Mouse (Mus musculus) cerebellum, postnatal 36 days (tissue): ENCODE measurements around the gene Vps13c.
A peak's percentile ranks its signal among the peaks of the same experiment; 100 is the strongest.

Source experiments
- DNase-seq, 2 experiments: peaks; one replicate each; pipeline ENCODE4 v3.0.0; 2021 to 2022; ENCODE audit warnings: mixed read lengths in 2 of 2

Vps13c gene

GRCm38 (mm10) chr9:67883349-67883984, 43.3 kb downstream of the Vps13c start:
- DNase-seq: no peak

- DNase-seq: no peak
These were observed 43.9 kb downstream of the Vps13c start for GRCm38 (mm10) chr9:67884095-67884494.

GRCm38 (mm10) chr9:67886981-67887720, 47.0 kb downstream of the Vps13c start:
- DNase-seq: no peak

GRCm38 (mm10) chr9:67893474-67893873, 53.3 kb downstream of the Vps13c start:
- DNase-seq: no peak

- DNase-seq: no peak
These were observed 56.6 kb downstream of the Vps13c start for GRCm38 (mm10) chr9:67896646-67897295.

GRCm38 (mm10) chr9:67900398-67900797, 60.2 kb downstream of the Vps13c start:
- no peak for DNase-seq

- DNase-seq: no peak
These were observed 64.2 kb downstream of the Vps13c start for GRCm38 (mm10) chr9:67904355-67904754.

- no peak for DNase-seq
These were observed 65.3 kb downstream of the Vps13c start for GRCm38 (mm10) chr9:67905541-67905940.

GRCm38 (mm10) chr9:67914681-67915080, 74.5 kb downstream of the Vps13c start:
- DNase-seq: no peak

GRCm38 (mm10) chr9:67922350-67922749, 82.2 kb downstream of the Vps13c start:
- DNase-seq: no peak

- DNase-seq: no peak
These were observed 90.4 kb downstream of the Vps13c start for GRCm38 (mm10) chr9:67930629-67931028.

- DNase-seq: no peak
These were observed 97.1 kb downstream of the Vps13c start for GRCm38 (mm10) chr9:67937286-67937685.

GRCm38 (mm10) chr9:67955466-67956010, 115.3 kb downstream of the Vps13c start:
- DNase-seq: no peak

- DNase-seq: no peak
These were observed 121.8 kb downstream of the Vps13c start for GRCm38 (mm10) chr9:67961953-67962352.

GRCm38 (mm10) chr9:67965889-67966288, 125.7 kb downstream of the Vps13c start:
- no peak for DNase-seq

GRCm38 (mm10) chr9:67967011-67967410, 126.8 kb downstream of the Vps13c start:
- DNase-seq: no peak

GRCm38 (mm10) chr9:67973451-67973850, 133.3 kb downstream of the Vps13c start:
- DNase-seq: no peak

GRCm38 (mm10) chr9:67975491-67975890, 135.3 kb downstream of the Vps13c start:
- no peak for DNase-seq

GRCm38 (mm10) chr9:68006566-68006965, 166.4 kb downstream of the Vps13c start:
- no peak for DNase-seq

- DNase-seq: peak; percentile 79 to 90
These were observed 174.8 kb downstream of the Vps13c start for GRCm38 (mm10) chr9:68014991-68015396.

GRCm38 (mm10) chr9:68016255-68016954, 176.2 kb downstream of the Vps13c start:
- peak; percentile 26 to 52 for DNase-seq

GRCm38 (mm10) chr9:68020776-68021365, 180.7 kb downstream of the Vps13c start:
- DNase-seq: no peak
